Mouse (Mus musculus): ENCODE data around the gene Anxa4. TPM values are rescaled to one million over a fixed set of nuclear protein-coding genes. Genes with fewer than 3 reads are reported as not detected.

The Anxa4 gene
- polyA plus RNA-seq, 1 experiment from 2014 or later = 6.1 TPM

DNA sequence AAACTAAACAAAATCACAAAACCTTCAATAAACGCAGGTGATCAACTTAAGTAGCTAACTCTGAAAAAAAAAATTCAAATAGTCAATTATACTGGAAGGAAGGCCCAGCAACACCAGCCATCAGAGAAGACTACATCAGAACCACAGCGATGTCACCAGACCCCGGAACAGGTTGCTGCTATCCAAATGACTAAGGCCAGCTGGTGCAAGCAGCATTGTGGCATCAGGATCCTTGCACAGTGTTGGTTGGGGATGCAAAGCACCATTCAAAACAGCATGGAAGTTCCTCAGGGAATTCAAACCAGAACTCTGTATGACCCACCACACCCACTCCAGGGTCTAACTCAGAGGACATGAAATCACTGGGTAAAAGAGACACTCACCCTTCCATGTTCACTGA lies 6.8 kb downstream of the Anxa4 start:
- Histone ChIP-seq H3K27me3 (replicated peaks; ENCODE audit: control insufficient read depth, insufficient read depth, low read length) (0 out of 2 replicates have a peak, but pooled peaks cover 2% of the 10 kb centered on the region), H3K9me3 (ENCODE audit: control insufficient read depth, low read length) (no peaks in the 10 kb centered on the region), H3K4me1 (replicated peaks; ENCODE audit: control insufficient read depth, insufficient read depth, low read length) (no peaks in the 10 kb centered on the region), H3K4me2 (ENCODE audit: low read length) (no peak overlapping the region), H3K27ac (ENCODE audit: low read length) (no peak overlapping the region), H3K36me3 (ENCODE audit: control insufficient read depth, insufficient read depth) (no peaks in the 10 kb centered on the region), H3K4me3 (replicated peaks; ENCODE audit: low read length) (no peak overlapping the region), H3K9ac (replicated peaks; ENCODE audit: low read depth, low read length) (no peak overlapping the region)
- WGBS = 98% methylated on average over 3 of the region's 3 CpGs
- ATAC-seq = no peak

DNA sequence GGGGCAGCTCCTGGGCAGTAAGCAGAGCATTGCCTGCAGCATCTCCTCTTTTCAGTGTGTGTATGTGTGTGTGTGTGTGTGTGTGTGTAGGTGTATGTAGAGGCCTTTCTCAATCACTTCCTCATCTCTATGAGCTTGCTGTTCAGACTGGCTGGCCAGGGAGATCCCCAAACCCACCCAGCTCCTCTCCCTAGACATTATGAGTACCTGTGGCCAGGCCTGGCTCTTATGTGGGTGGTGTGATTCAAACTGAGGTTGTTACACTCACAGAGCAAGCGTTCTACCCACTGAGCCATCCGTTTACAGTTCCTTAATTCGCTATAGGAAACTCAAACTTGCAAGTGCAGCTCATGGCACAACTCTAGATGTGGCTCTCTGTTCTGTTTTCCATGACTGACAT lies 8.6 kb downstream of the Anxa4 start:
- 86% methylated on average over 3 of the region's 3 CpGs for WGBS
- H3K27ac ChIP-seq (ENCODE audit: low read length) = no peak overlapping the region
- H3K36me3 ChIP-seq (ENCODE audit: control insufficient read depth, insufficient read depth) = no peaks in the 10 kb centered on the region
- no peak overlapping the region for H3K4me3 ChIP-seq (replicated peaks; ENCODE audit: low read length)
- no peaks in the 10 kb centered on the region for H3K4me1 ChIP-seq (replicated peaks; ENCODE audit: control insufficient read depth, insufficient read depth, low read length)
- no peaks in the 10 kb centered on the region for H3K27me3 ChIP-seq (replicated peaks; ENCODE audit: control insufficient read depth, insufficient read depth, low read length)
- no peaks in the 10 kb centered on the region for H3K9me3 ChIP-seq (ENCODE audit: control insufficient read depth, low read length)
- H3K4me2 ChIP-seq (ENCODE audit: low read length) = no peak overlapping the region
- no peak for ATAC-seq
- H3K9ac ChIP-seq (replicated peaks; ENCODE audit: low read depth, low read length) = no peak overlapping the region

DNA sequence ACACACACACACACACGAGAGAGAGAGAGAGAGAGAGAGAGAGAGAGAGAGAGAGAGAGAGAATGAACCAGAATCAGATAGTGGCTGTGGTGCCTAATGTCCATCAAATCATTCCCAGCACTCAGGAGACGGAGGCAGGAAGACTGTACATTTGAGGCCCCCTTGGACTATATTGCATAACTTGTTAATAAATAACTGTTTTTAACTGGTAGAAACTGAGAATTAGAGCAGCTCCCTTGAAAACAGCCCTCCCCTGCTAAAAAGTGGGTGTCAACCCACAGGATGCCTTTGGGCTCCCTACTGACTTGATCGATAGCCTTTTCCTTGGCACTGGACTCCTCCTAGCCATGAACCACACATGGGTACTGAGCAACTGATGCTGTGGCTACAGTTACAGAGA lies 11.0 kb downstream of the Anxa4 start:
- Histone ChIP-seq H3K4me3 (replicated peaks; ENCODE audit: low read length) (no peak overlapping the region), H3K9ac (replicated peaks; ENCODE audit: low read depth, low read length) (no peak overlapping the region), H3K27ac (ENCODE audit: low read length) (no peak overlapping the region), H3K4me2 (ENCODE audit: low read length) (no peak overlapping the region), H3K36me3 (ENCODE audit: control insufficient read depth, insufficient read depth) (no peaks in the 10 kb centered on the region), H3K27me3 (replicated peaks; ENCODE audit: control insufficient read depth, insufficient read depth, low read length) (no peaks in the 10 kb centered on the region), H3K4me1 (replicated peaks; ENCODE audit: control insufficient read depth, insufficient read depth, low read length) (no peaks in the 10 kb centered on the region), H3K9me3 (ENCODE audit: control insufficient read depth, low read length) (no peaks in the 10 kb centered on the region)
- WGBS = 91% methylated on average over 2 of the region's 3 CpGs
- ATAC-seq = no peak

DNA sequence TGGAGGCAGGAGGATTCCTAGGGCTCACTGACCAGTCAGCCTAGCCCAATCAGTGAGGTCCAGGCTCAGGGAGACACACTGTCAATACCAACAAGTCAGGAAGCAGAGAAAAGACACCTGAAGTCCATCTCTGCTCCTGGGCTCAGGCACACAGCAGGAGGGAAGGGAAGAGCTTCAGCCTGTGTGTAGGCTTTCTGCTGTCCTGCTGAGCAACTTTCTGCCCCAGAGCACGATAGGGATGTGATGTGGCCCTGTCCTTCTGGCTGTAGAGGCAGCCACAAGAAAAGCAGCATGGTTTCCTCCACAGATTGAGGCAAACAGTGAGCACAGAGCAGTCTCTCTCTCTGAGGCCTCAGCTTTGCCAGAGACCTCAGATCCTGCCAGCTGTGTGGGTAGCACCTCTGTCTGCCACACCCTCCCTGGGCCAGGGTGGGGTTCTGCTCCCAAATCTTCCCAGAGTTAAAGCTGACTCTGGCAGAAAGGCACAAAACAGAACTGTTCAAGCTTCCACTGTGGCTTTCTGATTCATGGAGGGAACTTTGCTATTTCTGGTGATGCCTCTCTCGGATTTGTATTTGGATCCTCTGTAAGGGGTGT lies 11.9 kb downstream of the Anxa4 start:
- 36% methylated on average over 2 of the region's 2 CpGs for WGBS
- Histone ChIP-seq H3K4me1 (replicated peaks; ENCODE audit: control insufficient read depth, insufficient read depth, low read length) (no peaks in the 10 kb centered on the region), H3K27me3 (replicated peaks; ENCODE audit: control insufficient read depth, insufficient read depth, low read length) (no peaks in the 10 kb centered on the region), H3K36me3 (ENCODE audit: control insufficient read depth, insufficient read depth) (no peaks in the 10 kb centered on the region), H3K27ac (ENCODE audit: low read length) (no peak overlapping the region), H3K4me2 (ENCODE audit: low read length) (no peak overlapping the region), H3K9me3 (ENCODE audit: control insufficient read depth, low read length) (no peaks in the 10 kb centered on the region), H3K9ac (replicated peaks; ENCODE audit: low read depth, low read length) (no peak overlapping the region), H3K4me3 (replicated peaks; ENCODE audit: low read length) (no peak overlapping the region)
- ATAC-seq = no peak

DNA sequence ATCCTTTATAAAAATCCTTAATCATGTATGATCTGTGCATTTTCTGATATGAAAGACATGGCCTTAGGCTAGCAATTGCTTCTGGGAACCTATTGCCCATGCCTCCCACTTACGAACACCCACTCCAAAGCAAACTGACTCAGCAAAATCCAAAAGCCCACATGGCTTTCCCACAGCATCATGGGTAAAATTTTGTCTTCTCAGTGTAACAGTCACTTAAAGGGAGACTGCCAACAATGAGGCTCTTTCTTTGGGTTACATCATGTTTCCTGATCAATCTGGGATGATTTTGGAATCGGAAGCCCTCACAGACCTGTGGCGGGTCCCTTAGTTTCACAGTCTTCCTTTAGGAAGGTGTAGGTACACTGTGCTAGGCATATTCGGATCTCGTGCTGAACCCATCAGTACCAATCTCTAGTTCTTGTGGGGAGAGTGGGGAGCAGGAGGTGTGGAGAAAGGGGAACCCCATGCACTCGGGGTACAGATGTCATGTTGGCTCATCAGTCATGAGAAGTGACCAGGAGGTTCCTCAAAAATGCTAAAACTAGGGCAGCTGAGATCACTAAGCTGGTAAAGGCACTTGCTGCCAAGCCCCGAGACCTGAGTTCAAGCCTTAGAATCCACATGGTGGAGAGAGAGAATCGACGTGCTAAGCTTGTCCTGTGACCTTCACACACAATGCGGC lies 14.3 kb downstream of the Anxa4 start:
- no peaks in the 10 kb centered on the region for H3K4me1 ChIP-seq (replicated peaks; ENCODE audit: control insufficient read depth, insufficient read depth, low read length)
- no peaks in the 10 kb centered on the region for H3K36me3 ChIP-seq (ENCODE audit: control insufficient read depth, insufficient read depth)
- H3K4me2 ChIP-seq (ENCODE audit: low read length) = no peak overlapping the region
- no peak overlapping the region for H3K27ac ChIP-seq (ENCODE audit: low read length)
- H3K9me3 ChIP-seq (ENCODE audit: control insufficient read depth, low read length) = no peaks in the 10 kb centered on the region
- H3K4me3 ChIP-seq (replicated peaks; ENCODE audit: low read length) = no peak overlapping the region
- no peak overlapping the region for H3K9ac ChIP-seq (replicated peaks; ENCODE audit: low read depth, low read length)
- H3K27me3 ChIP-seq (replicated peaks; ENCODE audit: control insufficient read depth, insufficient read depth, low read length) = no peaks in the 10 kb centered on the region
- 89% methylated on average over 10 of the region's 10 CpGs for WGBS
- no peak for ATAC-seq

DNA sequence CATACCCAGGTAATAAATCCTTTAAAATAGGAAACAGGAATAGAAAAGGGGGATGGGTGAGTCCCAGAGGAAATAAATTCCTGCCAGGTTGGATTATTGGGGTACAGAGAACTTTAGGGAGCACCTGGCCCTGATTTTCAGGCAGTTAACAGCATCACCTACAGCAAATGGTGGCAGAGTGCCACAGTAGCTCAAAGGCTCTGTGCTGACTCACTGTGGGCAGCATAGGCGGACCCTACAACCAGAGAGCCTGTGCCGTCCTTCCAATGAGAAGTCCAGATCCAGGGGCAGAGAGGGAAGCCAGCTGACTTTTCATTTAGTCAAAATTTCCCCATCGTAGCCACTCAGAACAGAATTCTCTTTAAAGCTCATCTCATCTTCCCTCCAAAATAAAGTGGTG lies 16.2 kb downstream of the Anxa4 start:
- H3K4me1 ChIP-seq (replicated peaks; ENCODE audit: control insufficient read depth, insufficient read depth, low read length) = no peaks in the 10 kb centered on the region
- H3K27ac ChIP-seq (ENCODE audit: low read length) = no peak overlapping the region
- no peak overlapping the region for H3K9ac ChIP-seq (replicated peaks; ENCODE audit: low read depth, low read length)
- WGBS = 87% methylated on average over 3 of the region's 3 CpGs
- no peaks in the 10 kb centered on the region for H3K36me3 ChIP-seq (ENCODE audit: control insufficient read depth, insufficient read depth)
- no peaks in the 10 kb centered on the region for H3K9me3 ChIP-seq (ENCODE audit: control insufficient read depth, low read length)
- no peak for ATAC-seq
- no peak overlapping the region for H3K4me2 ChIP-seq (ENCODE audit: low read length)
- H3K27me3 ChIP-seq (replicated peaks; ENCODE audit: control insufficient read depth, insufficient read depth, low read length) = no peaks in the 10 kb centered on the region
- no peak overlapping the region for H3K4me3 ChIP-seq (replicated peaks; ENCODE audit: low read length)

DNA sequence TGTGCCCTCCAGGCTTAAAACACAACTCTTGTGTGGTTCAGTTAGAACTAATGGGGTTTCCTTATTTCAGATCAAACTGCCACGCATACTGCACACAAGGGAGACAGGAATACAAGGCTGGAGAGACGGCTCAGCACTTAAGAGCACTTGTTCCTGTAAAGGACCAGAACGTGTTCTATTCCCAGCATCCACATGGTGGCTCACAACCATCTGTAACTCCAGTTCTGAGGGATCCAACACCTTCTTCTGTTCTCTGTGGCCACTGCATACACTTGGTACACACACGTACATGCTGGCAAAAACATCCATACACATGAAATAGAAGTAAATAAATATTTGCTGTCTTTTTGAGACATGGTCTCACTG lies 16.7 kb downstream of the Anxa4 start:
- no peak overlapping the region for H3K9ac ChIP-seq (replicated peaks; ENCODE audit: low read depth, low read length)
- H3K4me1 ChIP-seq (replicated peaks; ENCODE audit: control insufficient read depth, insufficient read depth, low read length) = no peaks in the 10 kb centered on the region
- H3K4me3 ChIP-seq (replicated peaks; ENCODE audit: low read length) = no peak overlapping the region
- no peak for ATAC-seq
- 54% methylated on average over 4 of the region's 4 CpGs for WGBS
- no peak overlapping the region for H3K27ac ChIP-seq (ENCODE audit: low read length)
- no peaks in the 10 kb centered on the region for H3K9me3 ChIP-seq (ENCODE audit: control insufficient read depth, low read length)
- H3K27me3 ChIP-seq (replicated peaks; ENCODE audit: control insufficient read depth, insufficient read depth, low read length) = no peaks in the 10 kb centered on the region
- no peaks in the 10 kb centered on the region for H3K36me3 ChIP-seq (ENCODE audit: control insufficient read depth, insufficient read depth)
- no peak overlapping the region for H3K4me2 ChIP-seq (ENCODE audit: low read length)

DNA sequence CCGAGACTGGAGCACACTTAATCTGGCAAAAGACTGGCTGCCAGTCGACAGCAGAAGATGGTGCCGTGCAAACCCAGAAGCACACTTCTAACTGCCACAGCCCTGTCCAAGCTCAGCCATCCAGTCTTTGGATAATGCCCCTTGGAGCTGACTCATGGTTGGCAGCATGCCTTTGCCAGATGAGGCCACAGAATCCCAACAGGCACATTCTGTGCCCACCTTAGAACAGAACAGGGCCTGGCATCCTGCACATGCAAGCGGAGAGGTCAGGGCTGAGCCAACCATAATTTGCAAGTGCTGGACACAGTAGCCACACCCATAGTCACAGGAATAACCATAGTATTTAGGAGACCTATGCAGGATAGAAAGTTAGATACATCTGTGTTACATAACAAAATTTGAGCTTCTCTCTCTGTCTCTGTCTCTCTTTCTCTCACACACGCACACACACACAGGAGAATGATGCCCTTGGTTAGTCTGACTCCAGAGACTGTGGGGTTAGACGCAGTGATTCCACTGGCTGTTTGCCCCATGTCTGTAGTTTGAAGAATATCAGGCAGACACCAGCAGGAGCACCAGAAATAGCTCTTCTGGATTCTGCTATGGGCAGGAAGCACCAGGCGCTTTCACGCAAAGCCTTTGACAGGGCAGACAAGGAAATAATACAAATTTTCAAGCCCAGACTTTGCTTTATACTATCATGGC lies 17.2 kb downstream of the Anxa4 start:
- no peaks in the 10 kb centered on the region for H3K9me3 ChIP-seq (ENCODE audit: control insufficient read depth, low read length)
- no peaks in the 10 kb centered on the region for H3K36me3 ChIP-seq (ENCODE audit: control insufficient read depth, insufficient read depth)
- no peaks in the 10 kb centered on the region for H3K4me1 ChIP-seq (replicated peaks; ENCODE audit: control insufficient read depth, insufficient read depth, low read length)
- no peak overlapping the region for H3K4me3 ChIP-seq (replicated peaks; ENCODE audit: low read length)
- H3K27ac ChIP-seq (ENCODE audit: low read length) = no peak overlapping the region
- H3K27me3 ChIP-seq (replicated peaks; ENCODE audit: control insufficient read depth, insufficient read depth, low read length) = no peaks in the 10 kb centered on the region
- ATAC-seq = no peak
- no peak overlapping the region for H3K4me2 ChIP-seq (ENCODE audit: low read length)
- H3K9ac ChIP-seq (replicated peaks; ENCODE audit: low read depth, low read length) = no peak overlapping the region
- WGBS = 90% methylated on average over 8 of the region's 8 CpGs

DNA sequence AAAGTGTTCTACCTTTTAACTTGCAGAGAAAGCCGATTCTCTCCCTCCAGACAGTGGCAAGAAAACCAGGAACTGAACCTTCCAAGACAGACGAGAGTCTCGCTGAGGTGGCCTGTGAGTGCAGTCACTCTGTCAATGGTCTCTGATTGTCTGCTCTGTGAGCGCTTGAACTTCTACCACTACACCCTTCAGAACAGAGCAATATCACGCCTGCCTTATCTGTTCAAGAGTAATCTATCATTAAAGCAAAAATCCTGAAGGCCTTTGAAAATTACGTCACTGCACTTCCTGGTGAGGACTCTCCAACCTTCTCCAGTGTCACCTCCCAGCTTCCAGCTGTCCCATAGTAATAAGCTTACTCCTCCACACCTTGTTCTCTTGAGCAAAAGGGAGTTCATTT lies 18.4 kb downstream of the Anxa4 start:
- Histone ChIP-seq H3K4me3 (replicated peaks; ENCODE audit: low read length) (no peak overlapping the region), H3K36me3 (ENCODE audit: control insufficient read depth, insufficient read depth) (no peaks in the 10 kb centered on the region), H3K4me1 (replicated peaks; ENCODE audit: control insufficient read depth, insufficient read depth, low read length) (no peaks in the 10 kb centered on the region), H3K27ac (ENCODE audit: low read length) (no peak overlapping the region), H3K9me3 (ENCODE audit: control insufficient read depth, low read length) (no peaks in the 10 kb centered on the region), H3K4me2 (ENCODE audit: low read length) (no peak overlapping the region), H3K9ac (replicated peaks; ENCODE audit: low read depth, low read length) (no peak overlapping the region), H3K27me3 (replicated peaks; ENCODE audit: control insufficient read depth, insufficient read depth, low read length) (no peaks in the 10 kb centered on the region)
- WGBS = 83% methylated on average over 6 of the region's 6 CpGs
- ATAC-seq = no peak

Measured in forebrain, embryonic 16.5 days (tissue).